Mouse (Mus musculus) erythroblast, embryonic 14.5 days (primary cell): ENCODE results near the gene Fam53b. TPM values are rescaled to one million over a fixed set of nuclear protein-coding genes. Genes with fewer than 3 reads are reported as not detected.
A peak's percentile ranks its signal among the peaks of the same experiment; 100 is the strongest.

Experiments used
- H3K27me3 ChIP-seq: 2 replicates; pipeline ENCODE4 v1.6.1; 2012; ENCODE audit warnings: inconsistent platforms; ENCODE audit not compliant: control insufficient read depth
- H3K36me3 ChIP-seq: 2 replicates; pipeline ENCODE4 v1.6.1; 2012; ENCODE audit warnings: mild to moderate bottlenecking, inconsistent platforms; ENCODE audit not compliant: control insufficient read depth
- H3K4me1 ChIP-seq: 2 replicates; pipeline ENCODE4 v1.6.1; 2012; ENCODE audit warnings: inconsistent platforms; ENCODE audit not compliant: control insufficient read depth
- H3K4me3 ChIP-seq: replicated peaks from 2 replicates; pipeline ENCODE3; 2012; ENCODE audit warnings: moderate library complexity, mild to moderate bottlenecking, inconsistent platforms
- H3K9me3 ChIP-seq: 2 replicates; pipeline ENCODE4 v1.6.1; 2012; ENCODE audit warnings: low read length, inconsistent platforms, mixed read lengths; ENCODE audit not compliant: control insufficient read depth
- GATA1 ChIP-seq: IDR thresholded peaks from 2 replicates; pipeline ENCODE4 v1.6.1; 2012; ENCODE audit warnings: low read length, inconsistent platforms, mixed read lengths
- TAL1 ChIP-seq: IDR thresholded peaks from 3 replicates; pipeline ENCODE4 v1.6.1; 2012; ENCODE audit warnings: low read length, inconsistent platforms, mixed read lengths
- polyA plus RNA-seq: library from polyadenylated mRNA; stranded (reverse); fragments of >175 nt; gene quantifications from 2 replicates; pipeline ENCODE4 v1.2.3, GENCODE M21; 2012

Gene Fam53b
- 21.4 and 23.3 TPM in 2 replicates for polyA plus RNA-seq

GRCm38 (mm10) chr7:132813416-132814088 lies at the start of gene Fam53b:
Gene Fam53b (minus strand): TSS chr7:132813886.
- H3K36me3 ChIP-seq: no peaks in the 10 kb centered on the region
- TF ChIP-seq TAL1 (no peak), GATA1 (no peak)
- peak within 1 kb of the TSS; percentile 79 for H3K4me3 ChIP-seq
- no peaks in the 10 kb centered on the region for H3K9me3 ChIP-seq
- H3K4me1 ChIP-seq: peaks cover 55% of the 10 kb centered on the region
- peaks cover 33% of the 10 kb centered on the region for H3K27me3 ChIP-seq

- Histone ChIP-seq H3K9me3 (no peaks in the 10 kb centered on the region), H3K36me3 (peaks cover 11% of the 10 kb centered on the region), H3K4me3 (peak within 1 kb of the TSS; percentile 87), H3K27me3 (no peaks in the 10 kb centered on the region), H3K4me1 (peaks cover 36% of the 10 kb centered on the region)
- TF ChIP-seq TAL1: no peak
- peak; percentile 75 for TF ChIP-seq GATA1
These were observed 45.6 kb upstream of the Fam53b start, which contains the start of gene Abraxas2 for GRCm38 (mm10) chr7:132859042-132859958. Gene Abraxas2 (plus strand): TSS chr7:132859225.

- Histone ChIP-seq H3K27me3 (no peaks in the 10 kb centered on the region), H3K4me1 (peaks cover 40% of the 10 kb centered on the region), H3K9me3 (no peaks in the 10 kb centered on the region), H3K4me3 (no peak overlapping the region), H3K36me3 (peaks cover 6% of the 10 kb centered on the region)
- no peak for TF ChIP-seq TAL1
- no peak for TF ChIP-seq GATA1
These were observed 44.4 kb upstream of the Fam53b start for GRCm38 (mm10) chr7:132858043-132858608.

- H3K4me3 ChIP-seq: no peak overlapping the region
- TF ChIP-seq GATA1: no peak
- TF ChIP-seq TAL1: no peak
- H3K9me3 ChIP-seq: no peaks in the 10 kb centered on the region
- peaks cover 51% of the 10 kb centered on the region for H3K4me1 ChIP-seq
- H3K36me3 ChIP-seq: no peaks in the 10 kb centered on the region
- no peaks in the 10 kb centered on the region for H3K27me3 ChIP-seq
These were observed 42.4 kb upstream of the Fam53b start for GRCm38 (mm10) chr7:132856083-132856482.

- Histone ChIP-seq H3K4me3 (no peak overlapping the region), H3K4me1 (peaks cover 39% of the 10 kb centered on the region), H3K27me3 (no peaks in the 10 kb centered on the region), H3K36me3 (peaks cover 15% of the 10 kb centered on the region), H3K9me3 (no peaks in the 10 kb centered on the region)
- TF ChIP-seq TAL1 (no peak), GATA1 (no peak)
These were observed 40.3 kb upstream of the Fam53b start for GRCm38 (mm10) chr7:132853946-132854345.

GRCm38 (mm10) chr7:132853361-132853760 lies 39.7 kb upstream of the Fam53b start:
- Histone ChIP-seq H3K9me3 (no peaks in the 10 kb centered on the region), H3K36me3 (peaks cover 21% of the 10 kb centered on the region), H3K27me3 (no peaks in the 10 kb centered on the region), H3K4me1 (peaks cover 35% of the 10 kb centered on the region), H3K4me3 (no peak overlapping the region)
- no peak for TF ChIP-seq TAL1

GRCm38 (mm10) chr7:132852173-132852844 lies 38.6 kb upstream of the Fam53b start, which contains the start of gene Eef1akmt2:
Gene Eef1akmt2 (minus strand): TSS chr7:132852673.
- Histone ChIP-seq H3K9me3 (no peaks in the 10 kb centered on the region), H3K4me1 (peaks cover 31% of the 10 kb centered on the region), H3K36me3 (peaks cover 28% of the 10 kb centered on the region), H3K4me3 (peak within 1 kb of the TSS; percentile 92), H3K27me3 (no peaks in the 10 kb centered on the region)
- TF ChIP-seq TAL1: no peak
- TF ChIP-seq GATA1: no peak

GRCm38 (mm10) chr7:132843152-132843551 lies 29.5 kb upstream of the Fam53b start:
- Histone ChIP-seq H3K36me3 (peaks cover 22% of the 10 kb centered on the region), H3K4me1 (no peaks in the 10 kb centered on the region; the same call in 1 of the 2 replicates), H3K9me3 (no peaks in the 10 kb centered on the region), H3K27me3 (no peaks in the 10 kb centered on the region), H3K4me3 (no peak overlapping the region)
- TF ChIP-seq TAL1: no peak

GRCm38 (mm10) chr7:132842455-132842854 lies 28.8 kb upstream of the Fam53b start:
- no peak for TF ChIP-seq TAL1
- TF ChIP-seq GATA1: no peak
- no peaks in the 10 kb centered on the region for H3K27me3 ChIP-seq
- H3K4me3 ChIP-seq: no peak overlapping the region
- H3K36me3 ChIP-seq: peaks cover 17% of the 10 kb centered on the region
- no peaks in the 10 kb centered on the region; the same call in 1 of the 2 replicates for H3K4me1 ChIP-seq
- H3K9me3 ChIP-seq: no peaks in the 10 kb centered on the region
